Mouse (Mus musculus) heart, embryonic 15.5 days (tissue): ENCODE data around the gene Socs7. TPM values are rescaled to one million over a fixed set of nuclear protein-coding genes. Genes with fewer than 3 reads are reported as not detected.

Source experiments
- ATAC-seq: fragments of 200-750 bp; cut with Nextera tagmentation; replicated peaks from 2 replicates; pipeline ENCODE4 v1.8.0; 2017; ENCODE audit warnings: low read depth, moderate TSS enrichment; ENCODE audit not compliant: insufficient number of reproducible peaks, insufficient read depth, low FRiP score
- H3K27ac ChIP-seq: fragments of 300-500 bp; sonication (generic); 2 replicates; pipeline ENCODE4 v1.5.1; 2015; ENCODE audit warnings: mild to moderate bottlenecking, inconsistent platforms
- H3K27me3 ChIP-seq: fragments of 300-500 bp; sonication (generic); 2 replicates; pipeline ENCODE4 v1.6.1; 2015; ENCODE audit warnings: inconsistent platforms
- H3K36me3 ChIP-seq: fragments of 300-500 bp; sonication (generic); 2 replicates; pipeline ENCODE4 v1.6.1; 2015; ENCODE audit warnings: mild to moderate bottlenecking, inconsistent platforms
- H3K4me1 ChIP-seq: fragments of 300-500 bp; sonication (generic); replicated peaks from 2 replicates; pipeline ENCODE4 v1.6.1; 2015; ENCODE audit warnings: inconsistent platforms
- H3K4me2 ChIP-seq: fragments of 300-500 bp; sonication (generic); 2 replicates; pipeline ENCODE4 v1.6.1; 2015; ENCODE audit warnings: inconsistent platforms, mild to moderate bottlenecking, moderate library complexity
- H3K4me3 ChIP-seq: fragments of 300-500 bp; sonication (generic); 2 replicates; pipeline ENCODE4 v1.5.1; 2015; ENCODE audit warnings: mild to moderate bottlenecking, inconsistent platforms
- H3K9ac ChIP-seq: fragments of 300-500 bp; sonication (generic); 2 replicates; pipeline ENCODE4 v1.6.1; 2015; ENCODE audit warnings: mild to moderate bottlenecking, inconsistent platforms
- H3K9me3 ChIP-seq: fragments of 300-500 bp; sonication (generic); replicated peaks from 2 replicates; pipeline ENCODE4 v1.6.1; 2016; ENCODE audit warnings: inconsistent platforms
- WGBS: fragments of 180-500 bp; shearing (Covaris S2); methylation state at CpG from one replicate; pipeline ENCODE4 v1.1.7; 2015; ENCODE audit warnings: mixed read lengths; 5-methylcytosine and 5-hydroxymethylcytosine counted together
- polyA plus RNA-seq: library from polyadenylated mRNA; unstranded; fragments of >200 nt; fragmentation: Nextera tagmentation; extraction: Ambion mirVana; gene quantifications from 2 replicates; pipeline ENCODE4 v1.2.1, GENCODE M21; 2015

Socs7 gene
- polyA plus RNA-seq, 1 experiment from 2014 or later, result 3.0 TPM

- Histone ChIP-seq H3K36me3 (peaks cover 37% of the 10 kb centered on the region), H3K4me3 (no peak overlapping the region), H3K4me1 (0 out of 2 replicates have a peak, but pooled peaks cover 3% of the 10 kb centered on the region), H3K9ac (no peak overlapping the region), H3K4me2 (no peak overlapping the region), H3K9me3 (no peaks in the 10 kb centered on the region), H3K27me3 (peaks cover 18% of the 10 kb centered on the region), H3K27ac (no peak overlapping the region)
- 83% methylated on average over 12 of the region's 12 CpGs for WGBS
- no peak for ATAC-seq
These were observed 30.8 kb upstream of the Socs7 start for GRCm38 (mm10) chr11:97331231-97332190.

- no peak overlapping the region for H3K27ac ChIP-seq
- no peaks in the 10 kb centered on the region for H3K9me3 ChIP-seq
- H3K4me3 ChIP-seq, result no peak overlapping the region
- 55% methylated on average over 9 of the region's 9 CpGs for WGBS
- no peak for ATAC-seq
- H3K9ac ChIP-seq, result no peak overlapping the region
- H3K4me2 ChIP-seq, result no peak overlapping the region
- peaks cover 6% of the 10 kb centered on the region for H3K4me1 ChIP-seq
- peaks cover 24% of the 10 kb centered on the region for H3K36me3 ChIP-seq
- H3K27me3 ChIP-seq, result peaks cover 31% of the 10 kb centered on the region
These were observed 29.3 kb upstream of the Socs7 start for GRCm38 (mm10) chr11:97333044-97333443.

GRCm38 (mm10) chr11:97333896-97334295, 28.5 kb upstream of the Socs7 start:
- Histone ChIP-seq H3K27ac (no peak overlapping the region), H3K36me3 (peaks cover 16% of the 10 kb centered on the region), H3K27me3 (peaks cover 31% of the 10 kb centered on the region), H3K4me1 (peaks cover 15% of the 10 kb centered on the region), H3K9me3 (no peaks in the 10 kb centered on the region), H3K4me3 (no peak overlapping the region), H3K9ac (no peak overlapping the region), H3K4me2 (no peak overlapping the region)
- ATAC-seq, result no peak
- WGBS, result 68% methylated on average over 1 of the region's 1 CpGs

- H3K4me1 ChIP-seq, result peaks cover 18% of the 10 kb centered on the region
- WGBS, result 80% methylated on average over 9 of the region's 9 CpGs
- no peak overlapping the region for H3K27ac ChIP-seq
- no peak overlapping the region for H3K4me2 ChIP-seq
- peaks cover 11% of the 10 kb centered on the region for H3K36me3 ChIP-seq
- no peak overlapping the region for H3K4me3 ChIP-seq
- ATAC-seq, result no peak
- no peaks in the 10 kb centered on the region for H3K9me3 ChIP-seq
- no peak overlapping the region for H3K9ac ChIP-seq
- peaks cover 31% of the 10 kb centered on the region for H3K27me3 ChIP-seq
These were observed 28.0 kb upstream of the Socs7 start for GRCm38 (mm10) chr11:97334400-97334799.

GRCm38 (mm10) chr11:97336238-97336637, 26.1 kb upstream of the Socs7 start:
- Histone ChIP-seq H3K4me3 (no peak overlapping the region), H3K27ac (no peak overlapping the region), H3K4me1 (peaks cover 18% of the 10 kb centered on the region), H3K27me3 (peaks cover 31% of the 10 kb centered on the region), H3K9me3 (no peaks in the 10 kb centered on the region), H3K36me3 (no peaks in the 10 kb centered on the region), H3K9ac (no peak overlapping the region), H3K4me2 (no peak overlapping the region)
- ATAC-seq, result no peak
- WGBS, result 49% methylated on average over 6 of the region's 6 CpGs

GRCm38 (mm10) chr11:97336751-97337345, 25.5 kb upstream of the Socs7 start:
- Histone ChIP-seq H3K36me3 (no peaks in the 10 kb centered on the region), H3K4me3 (no peak overlapping the region), H3K9me3 (no peaks in the 10 kb centered on the region), H3K27ac (no peak overlapping the region), H3K4me1 (peaks cover 18% of the 10 kb centered on the region), H3K9ac (no peak overlapping the region), H3K27me3 (peaks cover 34% of the 10 kb centered on the region), H3K4me2 (no peak overlapping the region)
- no peak for ATAC-seq
- 58% methylated on average over 14 of the region's 14 CpGs for WGBS

GRCm38 (mm10) chr11:97337363-97337762, 25.0 kb upstream of the Socs7 start:
- Histone ChIP-seq H3K36me3 (no peaks in the 10 kb centered on the region), H3K4me1 (peaks cover 18% of the 10 kb centered on the region), H3K4me2 (no peak overlapping the region), H3K4me3 (no peak overlapping the region), H3K27ac (no peak overlapping the region), H3K27me3 (peaks cover 34% of the 10 kb centered on the region), H3K9ac (no peak overlapping the region), H3K9me3 (no peaks in the 10 kb centered on the region)
- ATAC-seq, result no peak
- 81% methylated on average over 12 of the region's 12 CpGs for WGBS

- peaks cover 20% of the 10 kb centered on the region for H3K4me1 ChIP-seq
- H3K27ac ChIP-seq, result peak overlapping the region; percentile 68
- peaks cover 36% of the 10 kb centered on the region for H3K27me3 ChIP-seq
- peak overlapping the region; percentile 65 for H3K4me2 ChIP-seq
- H3K36me3 ChIP-seq, result no peaks in the 10 kb centered on the region
- ATAC-seq, result peak; percentile 61; the same call in 1 of the 2 replicates
- peak overlapping the region; percentile 29 for H3K9ac ChIP-seq
- no peaks in the 10 kb centered on the region for H3K9me3 ChIP-seq
- peak overlapping the region; percentile 33 for H3K4me3 ChIP-seq
- WGBS, result 28% methylated on average over 21 of the region's 21 CpGs
These were observed 23.9 kb upstream of the Socs7 start for GRCm38 (mm10) chr11:97338302-97338976.

GRCm38 (mm10) chr11:97338977-97339315, 23.4 kb upstream of the Socs7 start:
- no peak for ATAC-seq
- Histone ChIP-seq H3K9ac (peak overlapping the region; percentile 29), H3K4me2 (peak overlapping the region; percentile 65), H3K27ac (peak overlapping the region; percentile 68), H3K27me3 (peaks cover 41% of the 10 kb centered on the region), H3K4me1 (peaks cover 25% of the 10 kb centered on the region), H3K36me3 (no peaks in the 10 kb centered on the region), H3K4me3 (peak overlapping the region; percentile 33), H3K9me3 (no peaks in the 10 kb centered on the region)
- 14% methylated on average over 17 of the region's 17 CpGs for WGBS

- Histone ChIP-seq H3K36me3 (no peaks in the 10 kb centered on the region), H3K27ac (no peak overlapping the region), H3K4me3 (no peak overlapping the region), H3K4me1 (peaks cover 24% of the 10 kb centered on the region), H3K9ac (no peak overlapping the region), H3K4me2 (peak overlapping the region; percentile 54; the same call in 1 of the 2 replicates), H3K9me3 (no peaks in the 10 kb centered on the region), H3K27me3 (peaks cover 11% of the 10 kb centered on the region)
- ATAC-seq, result no peak
- WGBS, result 30% methylated on average over 8 of the region's 8 CpGs
These were observed 19.2 kb upstream of the Socs7 start for GRCm38 (mm10) chr11:97343175-97343574.

GRCm38 (mm10) chr11:97343619-97344018, 18.7 kb upstream of the Socs7 start:
- H3K9ac ChIP-seq, result no peak overlapping the region
- H3K27ac ChIP-seq, result no peak overlapping the region
- H3K4me2 ChIP-seq, result peak overlapping the region; percentile 54
- peak overlapping the region; percentile 10; the same call in 1 of the 2 replicates for H3K4me3 ChIP-seq
- peaks cover 11% of the 10 kb centered on the region for H3K27me3 ChIP-seq
- H3K9me3 ChIP-seq, result no peaks in the 10 kb centered on the region
- WGBS, result 17% methylated on average over 17 of the region's 17 CpGs
- H3K36me3 ChIP-seq, result no peaks in the 10 kb centered on the region
- ATAC-seq, result no peak
- peaks cover 19% of the 10 kb centered on the region for H3K4me1 ChIP-seq
